Mouse (Mus musculus) bone marrow, adult 2 months (tissue): ENCODE measurements around the gene Ccser2. TPM values are rescaled to one million over a fixed set of nuclear protein-coding genes. Genes with fewer than 3 reads are reported as not detected.

ENCODE experiments used
- H3K27ac ChIP-seq: fragments of 200-500 bp; 2 replicates; pipeline ENCODE4 v1.5.1; 2012; ENCODE audit warnings: low read depth, mild to moderate bottlenecking, control low read depth, inconsistent platforms, low read length; ENCODE audit not compliant: control insufficient read depth, poor library complexity, insufficient read depth
- H3K4me1 ChIP-seq: fragments of 200-500 bp; 2 replicates; pipeline ENCODE4 v1.6.1; 2011; ENCODE audit warnings: low read length; ENCODE audit not compliant: control insufficient read depth, insufficient read depth
- H3K4me3 ChIP-seq: fragments of 200-500 bp; replicated peaks from 2 replicates; pipeline ENCODE3; 2011; ENCODE audit warnings: mild to moderate bottlenecking, low read depth, low read length, control low read depth; ENCODE audit not compliant: control insufficient read depth
- CTCF ChIP-seq: fragments of 200-500 bp; IDR thresholded peaks from 2 replicates; pipeline ENCODE4 v1.5.1; 2011; ENCODE audit warnings: low read length, control low read depth; ENCODE audit not compliant: control insufficient read depth, insufficient read depth
- POLR2A ChIP-seq: fragments of 200-500 bp; IDR thresholded peaks from 2 replicates; pipeline ENCODE4 v1.6.1; 2011; ENCODE audit warnings: low read depth, mild to moderate bottlenecking, control low read depth, low read length, borderline replicate concordance; ENCODE audit not compliant: control insufficient read depth
- WGBS: fragments of 180-500 bp; shearing (Covaris S2); methylation state at CpG from one replicate; pipeline ENCODE4 v1.1.7; 2018; 5-methylcytosine and 5-hydroxymethylcytosine counted together
- polyA plus RNA-seq: library from polyadenylated mRNA; stranded (reverse); fragments of >200 nt; gene quantifications from 2 replicates; pipeline ENCODE4 v1.2.4, GENCODE M21; 2011; ENCODE audit warnings: low replicate concordance; ENCODE audit not compliant: missing spikeins, insufficient read depth, insufficient read length

Gene Ccser2
- polyA plus RNA-seq, 1 experiment: 6.8 TPM

DNA sequence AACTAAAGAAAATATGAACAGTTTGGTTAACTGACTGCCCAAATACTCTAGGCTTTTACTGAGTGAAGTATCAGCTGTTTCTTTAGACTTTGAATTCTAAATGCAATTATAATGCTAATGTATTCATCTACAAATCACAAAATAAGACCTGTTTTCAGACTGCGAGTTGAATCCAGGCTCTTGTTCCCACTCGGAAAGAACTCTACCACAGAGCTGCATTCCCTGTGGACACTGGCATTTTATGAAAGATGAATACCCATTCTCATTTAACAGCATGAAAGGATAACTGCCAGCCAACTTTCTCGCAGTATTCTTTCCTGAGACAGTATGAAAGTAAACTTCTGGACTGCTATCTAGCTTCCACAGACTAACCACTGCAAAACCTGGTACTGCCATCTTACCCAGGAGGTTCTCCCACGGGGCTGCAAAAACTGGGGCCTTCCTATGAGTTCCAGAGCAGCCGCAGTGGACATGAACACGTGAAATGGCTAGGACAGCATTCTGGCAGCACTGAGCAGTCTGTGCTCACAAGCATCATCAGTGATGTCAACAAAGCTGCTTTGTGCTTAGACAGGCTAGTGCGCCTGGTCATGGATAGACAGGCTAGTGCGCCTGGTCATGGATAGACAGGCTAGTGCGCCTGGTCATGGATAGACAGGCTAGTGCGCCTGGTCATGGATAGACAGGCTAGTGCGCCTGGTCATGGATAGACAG lies 62.6 kb downstream of the Ccser2 start:
- no peak overlapping the region for H3K27ac ChIP-seq
- WGBS: 83% methylated on average over 11 of the region's 11 CpGs
- H3K4me3 ChIP-seq: no peak overlapping the region
- no peaks in the 10 kb centered on the region; the same call in 1 of the 2 replicates for H3K4me1 ChIP-seq
- TF ChIP-seq CTCF (no peak), POLR2A (no peak)

DNA sequence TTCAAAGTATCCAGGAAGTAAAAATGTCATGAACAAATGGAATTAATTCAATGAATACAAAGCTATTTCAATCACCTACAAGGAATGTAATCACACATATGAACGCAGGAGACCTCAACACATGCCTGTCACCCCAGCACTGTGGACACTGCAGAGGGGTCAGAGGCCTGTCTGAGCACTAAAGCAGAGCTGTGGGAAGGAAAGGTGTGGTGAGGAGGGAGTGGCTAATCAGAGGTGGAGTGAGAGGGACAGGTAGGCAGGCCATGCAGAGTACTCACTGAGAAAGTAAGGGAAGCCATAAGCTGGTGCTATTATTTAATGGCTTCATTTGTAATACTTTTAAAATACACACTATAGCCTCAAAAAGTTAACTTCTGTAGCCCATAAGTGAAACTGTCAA lies 64.4 kb downstream of the Ccser2 start:
- Histone ChIP-seq H3K4me3 (no peak overlapping the region), H3K27ac (no peak overlapping the region), H3K4me1 (no peaks in the 10 kb centered on the region; the same call in 1 of the 2 replicates)
- WGBS: 78% methylated on average over 1 of the region's 1 CpGs
- no peak for TF ChIP-seq CTCF
- TF ChIP-seq POLR2A: no peak

DNA sequence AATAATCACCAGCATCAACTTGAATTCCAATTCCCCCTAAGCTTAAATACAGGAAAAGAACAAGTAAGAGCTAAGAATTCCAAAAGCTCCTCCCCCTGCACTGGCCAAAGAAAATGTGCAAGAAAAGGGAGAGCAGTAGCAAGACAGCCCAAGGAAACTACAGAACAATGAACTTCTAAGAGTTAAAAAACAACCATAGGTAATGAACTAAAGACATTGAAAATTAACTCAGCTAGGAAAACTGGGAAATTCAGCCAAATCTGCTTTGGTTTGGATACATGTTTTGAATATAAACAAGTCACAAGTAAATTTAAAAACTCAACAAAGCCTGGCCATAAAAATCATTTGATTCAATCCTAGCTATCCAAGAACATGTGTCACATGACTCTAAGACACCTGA lies 67.7 kb downstream of the Ccser2 start:
- Histone ChIP-seq H3K27ac (no peak overlapping the region), H3K4me3 (no peak overlapping the region), H3K4me1 (no peaks in the 10 kb centered on the region; the same call in 1 of the 2 replicates)
- TF ChIP-seq CTCF (no peak), POLR2A (no peak)

DNA sequence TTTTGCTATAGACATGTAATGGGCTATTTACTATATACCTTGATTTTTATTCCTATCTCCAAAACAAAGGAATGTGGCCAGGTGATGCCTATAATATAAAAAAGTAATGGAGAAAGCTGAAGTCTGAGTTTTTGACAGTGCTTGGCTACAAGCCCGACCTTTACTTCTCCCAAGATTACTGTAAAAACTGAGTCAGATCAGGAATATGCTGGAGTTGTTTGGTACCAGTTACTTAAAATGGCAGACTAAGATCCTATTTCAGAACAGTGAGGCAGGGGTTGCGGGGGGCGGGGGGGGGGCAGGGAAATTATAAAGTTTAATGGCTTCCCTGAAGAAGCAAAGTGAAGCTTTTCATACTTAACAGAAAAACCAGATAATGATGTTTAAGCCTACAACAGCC lies 73.9 kb downstream of the Ccser2 start:
- 80% methylated on average over 3 of the region's 3 CpGs for WGBS
- Histone ChIP-seq H3K27ac (no peak overlapping the region), H3K4me3 (no peak overlapping the region), H3K4me1 (no peaks in the 10 kb centered on the region)
- no peak for TF ChIP-seq CTCF
- TF ChIP-seq POLR2A: no peak

DNA sequence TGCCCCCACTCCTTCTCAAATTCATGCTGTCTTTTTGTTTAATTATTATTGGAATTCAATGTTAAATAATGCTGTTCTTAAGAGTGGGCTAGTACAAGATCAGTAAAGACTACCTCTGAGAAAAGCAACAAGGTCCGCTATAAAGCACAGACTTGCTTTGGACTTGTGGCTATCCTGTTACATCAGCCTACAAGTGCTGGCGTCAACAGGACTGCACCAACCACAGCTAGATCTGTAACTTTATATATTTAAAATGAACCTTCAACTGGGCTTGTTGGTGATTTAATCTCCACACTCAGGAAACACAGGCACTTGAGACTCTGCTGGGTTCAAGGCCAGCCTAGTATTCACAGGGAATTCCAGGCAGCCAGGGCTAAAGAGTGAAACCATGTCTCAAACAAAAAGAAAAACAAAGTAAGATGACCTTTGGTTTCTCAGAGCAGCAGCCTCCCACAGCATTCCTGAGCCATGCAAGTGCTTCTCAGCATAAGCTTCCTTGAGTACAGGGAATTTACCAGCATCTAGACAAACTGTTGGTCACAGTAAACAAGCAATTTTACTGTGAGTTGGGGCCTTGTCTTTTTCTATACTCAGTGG lies 75.7 kb downstream of the Ccser2 start:
- WGBS: 74% methylated on average over 2 of the region's 2 CpGs
- Histone ChIP-seq H3K4me1 (no peaks in the 10 kb centered on the region), H3K4me3 (no peak overlapping the region), H3K27ac (no peak overlapping the region)
- TF ChIP-seq CTCF (no peak), POLR2A (no peak)

DNA sequence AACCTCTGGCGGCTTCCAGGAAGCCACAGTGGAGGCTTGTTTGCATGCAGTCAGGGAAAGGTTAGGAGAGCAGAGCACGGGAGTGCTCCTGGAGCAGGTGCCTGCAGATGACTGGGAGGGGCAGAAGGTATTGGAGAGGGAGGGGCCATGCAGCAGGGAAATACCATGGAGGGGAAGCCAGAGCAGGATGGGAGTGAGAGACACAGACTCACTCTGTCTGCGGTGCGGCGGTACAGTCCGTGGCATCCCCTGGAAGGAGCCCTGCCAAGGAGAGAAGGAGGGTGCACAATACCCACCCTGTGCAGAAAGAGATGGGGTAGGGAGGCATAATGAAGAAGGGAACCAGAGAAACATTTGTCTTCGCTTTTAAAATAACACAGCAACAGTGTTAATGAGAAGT lies 78.4 kb downstream of the Ccser2 start:
- Histone ChIP-seq H3K27ac (no peak overlapping the region), H3K4me1 (no peaks in the 10 kb centered on the region), H3K4me3 (no peak overlapping the region)
- WGBS: 81% methylated on average over 7 of the region's 7 CpGs
- TF ChIP-seq CTCF: no peak
- no peak for TF ChIP-seq POLR2A

DNA sequence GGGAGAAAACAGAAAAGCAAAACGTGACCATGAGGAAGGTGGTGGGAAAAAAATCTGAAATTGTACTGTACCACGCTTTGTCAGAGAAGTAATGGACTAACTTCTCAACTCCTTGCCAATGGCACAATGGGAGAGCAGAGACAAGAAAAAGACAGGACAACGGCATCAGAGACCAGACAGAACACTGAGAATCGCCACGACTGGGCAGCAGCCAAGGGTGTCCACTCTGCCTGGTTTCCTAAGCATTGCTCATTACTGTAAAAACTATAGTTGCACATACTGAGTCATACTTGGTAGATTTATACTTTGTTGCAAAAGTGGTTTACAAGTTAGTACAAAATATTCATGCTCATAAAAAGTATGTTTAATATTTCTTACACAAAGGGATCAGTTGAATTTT lies 82.9 kb downstream of the Ccser2 start:
- no peak overlapping the region for H3K27ac ChIP-seq
- H3K4me1 ChIP-seq: no peaks in the 10 kb centered on the region
- TF ChIP-seq POLR2A (no peak), CTCF (no peak)
- 86% methylated on average over 5 of the region's 5 CpGs for WGBS
- H3K4me3 ChIP-seq: no peak overlapping the region

DNA sequence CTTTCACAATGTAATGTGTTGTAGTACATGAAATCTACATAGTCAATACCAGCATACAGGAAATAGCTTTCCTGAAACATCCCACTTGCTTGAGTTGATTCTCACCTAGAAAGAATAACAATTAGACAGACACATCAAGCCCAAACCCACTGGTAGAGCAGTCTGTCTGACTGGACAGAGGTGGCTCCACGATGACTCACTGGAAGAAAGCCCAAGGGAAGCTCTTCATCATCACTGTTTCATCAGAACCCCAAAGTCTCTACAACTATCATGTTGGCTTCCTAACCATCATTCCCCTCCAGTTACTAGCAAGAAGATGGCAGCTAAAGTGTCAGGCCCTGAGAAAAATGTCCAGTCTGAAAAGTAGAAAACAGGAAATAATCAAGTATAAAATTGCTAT lies 83.5 kb downstream of the Ccser2 start:
- H3K27ac ChIP-seq: no peak overlapping the region
- WGBS: 76% methylated on average over 1 of the region's 1 CpGs
- no peaks in the 10 kb centered on the region for H3K4me1 ChIP-seq
- TF ChIP-seq CTCF: no peak
- TF ChIP-seq POLR2A: no peak
- no peak overlapping the region for H3K4me3 ChIP-seq

DNA sequence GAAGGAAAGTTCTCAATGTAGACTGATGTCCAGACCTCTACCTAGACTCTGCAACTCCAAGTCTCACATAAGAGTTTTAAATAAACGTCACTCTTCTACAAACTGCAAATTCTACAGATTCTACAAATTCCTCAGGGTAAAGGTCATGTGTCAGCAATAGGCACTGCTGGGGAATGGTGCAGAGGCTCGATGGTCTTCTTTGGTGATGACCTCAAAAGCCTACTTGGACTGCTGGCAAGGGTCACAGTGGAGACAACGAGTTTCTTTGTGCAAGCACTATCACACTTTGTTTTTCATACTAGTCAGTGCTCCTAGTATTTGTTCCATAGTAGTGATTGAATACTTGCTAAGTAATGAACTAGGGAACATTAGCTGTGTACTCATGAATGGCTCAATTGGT lies 85.0 kb downstream of the Ccser2 start:
- no peak overlapping the region for H3K27ac ChIP-seq
- TF ChIP-seq POLR2A (no peak), CTCF (no peak)
- H3K4me1 ChIP-seq: no peaks in the 10 kb centered on the region
- no peak overlapping the region for H3K4me3 ChIP-seq
- 70% methylated on average over 3 of the region's 3 CpGs for WGBS
